Mouse (Mus musculus) cerebellum, adult 2 months (tissue): ENCODE results near the gene Pnisr. TPM values are rescaled to one million over a fixed set of nuclear protein-coding genes. Genes with fewer than 3 reads are reported as not detected.

Experiments used
- DNase-seq, 2 experiments: peaks; one replicate each; pipeline ENCODE4 v3.0.0; 2021
- H3K27ac ChIP-seq: fragments of 200-500 bp; 2 replicates; pipeline ENCODE4 v1.5.1; 2012; ENCODE audit warnings: low read length, control low read depth, inconsistent platforms; ENCODE audit not compliant: insufficient read depth
- H3K27me3 ChIP-seq: fragments of 200-500 bp; 2 replicates; pipeline ENCODE4 v1.6.1; 2012; ENCODE audit warnings: inconsistent platforms, mild to moderate bottlenecking, low read length, moderate library complexity; ENCODE audit not compliant: control insufficient read depth, insufficient read depth
- H3K4me1 ChIP-seq: fragments of 200-500 bp; 2 replicates; pipeline ENCODE4 v1.6.1; 2011; ENCODE audit warnings: low read length; ENCODE audit not compliant: control insufficient read depth, insufficient read depth
- H3K4me3 ChIP-seq: fragments of 200-500 bp; replicated peaks from 2 replicates; pipeline ENCODE3; 2011; ENCODE audit warnings: mild to moderate bottlenecking, low read depth, low read length, control low read depth; ENCODE audit not compliant: insufficient read depth
- CTCF ChIP-seq: fragments of 200-500 bp; IDR thresholded peaks from 2 replicates; pipeline ENCODE4 v1.5.1; 2011; ENCODE audit warnings: low read depth, mild to moderate bottlenecking, control low read depth, low read length, moderate library complexity, borderline replicate concordance; ENCODE audit not compliant: insufficient read depth
- POLR2A ChIP-seq: fragments of 200-500 bp; IDR thresholded peaks from 2 replicates; pipeline ENCODE4 v1.6.1; 2011; ENCODE audit warnings: low read length, control low read depth, borderline replicate concordance; ENCODE audit not compliant: insufficient read depth
- WGBS: fragments of 180-500 bp; shearing (Covaris S2); methylation state at CpG from one replicate; pipeline ENCODE4 v1.1.7; 2018; 5-methylcytosine and 5-hydroxymethylcytosine counted together
- polyA plus RNA-seq: library from polyadenylated mRNA; depleted of rRNA; stranded (reverse); fragments of >200 nt; gene quantifications from 2 replicates; pipeline ENCODE4 v1.2.3, GENCODE M21; 2012; rRNA removed

Gene Pnisr
- polyA plus RNA-seq, 1 experiment = 240 TPM

DNA sequence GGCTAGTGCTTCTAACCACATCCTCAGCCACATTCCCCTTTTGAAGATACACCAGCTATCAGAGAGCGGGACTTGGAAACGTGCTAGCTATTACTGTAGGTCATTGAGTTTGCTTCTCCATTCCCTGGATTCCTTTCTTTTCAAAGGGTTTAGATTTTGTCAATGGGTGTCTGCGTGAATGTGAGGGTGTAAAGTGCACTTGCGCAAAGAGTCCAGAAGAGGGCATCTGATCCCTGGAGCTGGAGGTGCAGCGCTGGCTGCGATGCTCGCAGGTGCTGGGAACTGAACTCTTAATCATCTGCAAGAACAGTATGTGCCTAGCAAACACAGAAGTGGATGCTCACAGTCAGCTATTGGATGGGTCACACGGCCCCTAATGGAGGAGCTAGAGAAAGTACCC lies 14.5 kb upstream of the Pnisr start:
- TF ChIP-seq CTCF = no peak
- TF ChIP-seq POLR2A = no peak
- Histone ChIP-seq H3K27ac (no peak overlapping the region), H3K4me1 (no peaks in the 10 kb centered on the region), H3K4me3 (no peak overlapping the region), H3K27me3 (no peaks in the 10 kb centered on the region)
- 96% methylated on average over 8 of the region's 8 CpGs for WGBS
- DNase-seq = no peak

DNA sequence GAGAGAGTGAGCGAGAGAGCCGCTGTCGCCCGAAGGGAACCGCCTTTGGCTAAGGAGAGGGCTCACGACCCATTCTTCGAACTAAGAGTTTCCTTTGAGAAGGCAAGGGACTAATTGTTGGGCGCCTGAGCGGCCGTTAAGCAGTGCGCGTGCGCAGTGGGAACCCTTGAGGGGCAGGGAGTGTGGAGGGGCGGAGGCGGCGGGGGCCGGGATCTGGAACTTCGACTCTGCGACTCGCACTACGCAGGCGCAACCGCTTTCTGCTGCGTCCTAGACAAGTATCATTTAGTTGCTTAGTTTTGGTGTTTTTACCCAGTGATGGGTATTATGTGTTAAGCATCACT lies 876 bp downstream of the Pnisr start:
- DNase-seq = peak; percentile 88 to 90
- Histone ChIP-seq H3K27ac (peak overlapping the region; percentile 59), H3K27me3 (no peaks in the 10 kb centered on the region), H3K4me1 (peaks cover 6% of the 10 kb centered on the region; the same call in 1 of the 2 replicates), H3K4me3 (peak overlapping the region; percentile 59)
- peak; percentile 35; the same call in 1 of the 2 replicates for TF ChIP-seq POLR2A
- no peak for TF ChIP-seq CTCF
- WGBS = under 1% methylated on average over 24 of the region's 24 CpGs

GRCm38 (mm10) chr4:21857481-21857880 lies 10.1 kb downstream of the Pnisr start:
- DNase-seq = no peak
- no peak overlapping the region for H3K27ac ChIP-seq
- TF ChIP-seq CTCF (no peak), POLR2A (no peak)
- peaks cover 4% of the 10 kb centered on the region for H3K4me1 ChIP-seq
- no peaks in the 10 kb centered on the region for H3K27me3 ChIP-seq
- 39% methylated on average over 1 of the region's 1 CpGs for WGBS
- H3K4me3 ChIP-seq = no peak overlapping the region

DNA sequence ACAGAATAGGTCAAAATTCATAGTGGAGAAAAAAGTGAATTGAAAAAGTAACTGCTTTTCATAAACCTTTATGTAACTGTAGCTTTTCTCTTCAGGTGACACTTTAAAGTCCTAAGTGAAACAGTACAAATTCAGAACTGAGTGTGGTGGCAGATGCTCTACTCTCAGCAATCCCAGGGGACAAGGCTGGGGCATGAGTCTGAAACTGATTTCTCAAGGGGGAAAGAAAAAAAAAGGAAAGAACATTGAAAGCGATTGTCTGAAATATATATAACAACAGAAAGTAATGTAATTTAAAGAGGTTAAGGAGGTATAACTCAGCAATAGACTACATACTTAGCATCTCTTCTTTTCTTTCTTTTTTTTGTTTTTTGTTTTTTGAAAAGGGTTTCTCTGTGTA lies 17.8 kb downstream of the Pnisr start:
- H3K27ac ChIP-seq = no peak overlapping the region
- no peak for DNase-seq
- 89% methylated on average over 1 of the region's 1 CpGs for WGBS
- no peaks in the 10 kb centered on the region for H3K4me1 ChIP-seq
- H3K4me3 ChIP-seq = no peak overlapping the region
- H3K27me3 ChIP-seq = no peaks in the 10 kb centered on the region
- TF ChIP-seq CTCF (no peak), POLR2A (no peak)

DNA sequence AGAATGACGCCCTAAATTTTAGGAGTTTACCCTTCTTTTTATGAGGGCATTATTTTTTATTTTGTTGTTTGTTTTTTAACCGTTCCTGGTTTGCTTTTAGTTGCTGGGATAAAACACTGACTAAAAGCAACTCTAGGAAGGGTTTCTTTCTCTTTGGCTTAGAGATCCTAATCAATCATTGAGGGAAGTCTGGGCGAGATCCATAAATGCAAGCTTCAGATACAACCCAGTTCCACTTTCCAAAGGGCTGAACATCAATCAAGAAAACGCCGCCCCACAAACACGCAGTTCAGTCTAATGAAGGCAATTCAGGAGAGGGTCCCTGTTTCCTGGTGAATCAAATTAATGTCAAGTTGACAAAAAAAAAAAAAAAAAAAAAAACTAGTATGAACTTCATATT lies 31.4 kb downstream of the Pnisr start:
- Histone ChIP-seq H3K4me3 (no peak overlapping the region), H3K27me3 (no peaks in the 10 kb centered on the region), H3K4me1 (no peaks in the 10 kb centered on the region), H3K27ac (no peak overlapping the region)
- WGBS = 21% methylated on average over 6 of the region's 6 CpGs
- TF ChIP-seq CTCF = no peak
- no peak for TF ChIP-seq POLR2A
- DNase-seq = no peak

GRCm38 (mm10) chr4:21879565-21880220 lies 32.3 kb downstream of the Pnisr start, which contains the start of gene Coq3:
TSS of gene Coq3 (plus strand) at chr4:21879673.
- TF ChIP-seq CTCF = no peak
- peak; percentile 70; the same call in 1 of the 2 replicates for TF ChIP-seq POLR2A
- Histone ChIP-seq H3K4me3 (peak within 1 kb of the TSS; percentile 73), H3K4me1 (no peaks in the 10 kb centered on the region), H3K27ac (peak within 1 kb of the TSS; percentile 70), H3K27me3 (no peaks in the 10 kb centered on the region)
- WGBS = under 1% methylated on average over 51 of the region's 51 CpGs
- DNase-seq = peak; percentile 83 to 86

DNA sequence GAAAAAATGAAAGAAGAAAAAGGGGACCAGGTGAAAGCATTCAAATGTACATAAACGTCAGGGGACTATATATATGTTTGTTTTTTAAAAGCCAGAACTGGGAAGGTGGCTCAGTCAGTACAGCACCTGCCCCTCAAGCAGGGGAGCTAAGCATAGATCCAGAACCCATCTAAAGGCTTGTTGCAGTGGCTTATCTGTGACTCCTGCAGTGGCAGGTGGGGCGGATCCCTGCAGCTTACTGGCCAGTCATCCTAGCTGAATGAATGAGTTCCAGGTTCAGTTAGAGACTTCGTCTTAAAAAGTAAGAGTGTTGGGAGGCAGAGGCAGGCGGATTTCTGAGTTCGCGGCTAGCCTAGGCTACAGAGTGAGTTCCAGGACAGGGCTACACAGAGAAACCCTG lies 35.4 kb downstream of the Pnisr start:
- DNase-seq = no peak
- WGBS = 93% methylated on average over 6 of the region's 6 CpGs
- no peak overlapping the region for H3K27ac ChIP-seq
- TF ChIP-seq POLR2A = no peak
- TF ChIP-seq CTCF = no peak
- no peak overlapping the region for H3K4me3 ChIP-seq
- H3K4me1 ChIP-seq = no peaks in the 10 kb centered on the region
- no peaks in the 10 kb centered on the region for H3K27me3 ChIP-seq

DNA sequence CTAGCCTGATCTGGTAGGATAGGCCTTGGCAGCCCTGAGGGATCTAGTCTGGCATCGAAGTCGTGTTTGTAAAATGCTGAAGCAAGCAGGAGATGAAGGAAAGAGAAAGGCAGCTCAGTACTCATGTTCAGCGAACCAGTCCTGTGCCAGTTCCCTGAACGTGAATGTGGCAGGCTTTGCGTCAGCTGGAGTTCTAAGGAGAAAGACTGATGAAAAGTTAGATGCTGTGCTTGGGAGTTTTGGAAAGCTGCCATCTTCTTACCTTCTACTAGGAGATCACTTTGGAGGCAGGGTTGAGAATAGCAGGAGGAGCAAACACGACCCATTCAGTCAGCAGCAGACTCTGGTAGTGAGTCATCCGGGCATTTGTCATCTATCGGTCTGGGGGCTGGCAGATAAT lies 38.4 kb downstream of the Pnisr start:
- Histone ChIP-seq H3K27me3 (no peaks in the 10 kb centered on the region), H3K4me1 (no peaks in the 10 kb centered on the region), H3K4me3 (no peak overlapping the region), H3K27ac (no peak overlapping the region)
- no peak for DNase-seq
- TF ChIP-seq POLR2A = no peak
- no peak for TF ChIP-seq CTCF
- WGBS = 74% methylated on average over 8 of the region's 8 CpGs

Other genes with a start within 250 kb of the Pnisr start
- not detected in 2 replicates for gene Prdm13, start 161.6 kb upstream of the Pnisr start, polyA plus RNA-seq
- 27.7 and 28.3 TPM in 2 replicates for gene Ccnc, start 119.9 kb upstream of the Pnisr start, polyA plus RNA-seq
- gene Usp45, start 80.4 kb upstream of the Pnisr start, polyA plus RNA-seq = 22.5 and 22.6 TPM in 2 replicates
- gene Tstd3, start 80.4 kb upstream of the Pnisr start, polyA plus RNA-seq = 19.6 and 21.3 TPM in 2 replicates
- gene Coq3, start 32.1 kb downstream of the Pnisr start, polyA plus RNA-seq = 13.5 and 13.9 TPM in 2 replicates
- 20.0 and 20.5 TPM in 2 replicates for gene Faxc, start 83.7 kb downstream of the Pnisr start, polyA plus RNA-seq